Mouse (Mus musculus): ENCODE data around the gene Rtf1. TPM values are rescaled to one million over a fixed set of nuclear protein-coding genes. Genes with fewer than 3 reads are reported as not detected.
A peak's percentile ranks its signal among the peaks of the same experiment; 100 is the strongest.

Rtf1 gene
- polyA plus RNA-seq, 1 experiment = 30.7 TPM

- no peak for TF ChIP-seq POLR2A (IDR thresholded peaks at IDR 0.05; ENCODE audit: borderline replicate concordance, low read depth, low read length)
- no peak for TF ChIP-seq CTCF (IDR thresholded peaks at IDR 0.05; ENCODE audit: low read depth, low read length)
- Histone ChIP-seq H3K4me1 (ENCODE audit: control insufficient read depth, insufficient read depth, low read length) (peaks cover 10% of the 10 kb centered on the region), H3K4me3 (ENCODE audit: insufficient read depth, low read length) (no peak overlapping the region), H3K27ac (ENCODE audit: insufficient read depth, low read depth, low read length) (no peak overlapping the region)
Observed at GRCm38 (mm10) chr2:119744163-119745111, 69.6 kb downstream of the Rtf1 start.

- H3K27ac ChIP-seq (ENCODE audit: insufficient read depth, low read depth, low read length) = no peak overlapping the region
- no peak for TF ChIP-seq CTCF (IDR thresholded peaks at IDR 0.05; ENCODE audit: low read depth, low read length)
- TF ChIP-seq POLR2A (IDR thresholded peaks at IDR 0.05; ENCODE audit: borderline replicate concordance, low read depth, low read length) = no peak
- H3K4me1 ChIP-seq (ENCODE audit: control insufficient read depth, insufficient read depth, low read length) = peaks cover 10% of the 10 kb centered on the region
- H3K4me3 ChIP-seq (ENCODE audit: insufficient read depth, low read length) = no peak overlapping the region
Observed at GRCm38 (mm10) chr2:119745281-119745680, 70.4 kb downstream of the Rtf1 start.

GRCm38 (mm10) chr2:119747554-119747953 lies 72.7 kb downstream of the Rtf1 start:
- H3K4me3 ChIP-seq (ENCODE audit: insufficient read depth, low read length) = no peak overlapping the region
- TF ChIP-seq CTCF (IDR thresholded peaks at IDR 0.05; ENCODE audit: low read depth, low read length) (no peak), POLR2A (IDR thresholded peaks at IDR 0.05; ENCODE audit: borderline replicate concordance, low read depth, low read length) (no peak)
- H3K4me1 ChIP-seq (ENCODE audit: control insufficient read depth, insufficient read depth, low read length) = no peaks in the 10 kb centered on the region
- H3K27ac ChIP-seq (ENCODE audit: insufficient read depth, low read depth, low read length) = no peak overlapping the region

GRCm38 (mm10) chr2:119749260-119749659 lies 74.4 kb downstream of the Rtf1 start:
- Histone ChIP-seq H3K27ac (ENCODE audit: insufficient read depth, low read depth, low read length) (no peak overlapping the region), H3K4me3 (ENCODE audit: insufficient read depth, low read length) (no peak overlapping the region), H3K4me1 (ENCODE audit: control insufficient read depth, insufficient read depth, low read length) (no peaks in the 10 kb centered on the region)
- no peak for TF ChIP-seq CTCF (IDR thresholded peaks at IDR 0.05; ENCODE audit: low read depth, low read length)
- no peak for TF ChIP-seq POLR2A (IDR thresholded peaks at IDR 0.05; ENCODE audit: borderline replicate concordance, low read depth, low read length)

- TF ChIP-seq CTCF (IDR thresholded peaks at IDR 0.05; ENCODE audit: low read depth, low read length) (no peak), POLR2A (IDR thresholded peaks at IDR 0.05; ENCODE audit: borderline replicate concordance, low read depth, low read length) (no peak)
Observed at GRCm38 (mm10) chr2:119757601-119758100, 82.8 kb downstream of the Rtf1 start.

GRCm38 (mm10) chr2:119758101-119758843 lies 83.4 kb downstream of the Rtf1 start:
- H3K4me1 ChIP-seq (ENCODE audit: control insufficient read depth, insufficient read depth, low read length) = no peaks in the 10 kb centered on the region
- TF ChIP-seq POLR2A (IDR thresholded peaks at IDR 0.05; ENCODE audit: borderline replicate concordance, low read depth, low read length) (no peak), CTCF (IDR thresholded peaks at IDR 0.05; ENCODE audit: low read depth, low read length) (no peak)
- H3K4me3 ChIP-seq (ENCODE audit: insufficient read depth, low read length) = peak overlapping the region; percentile 61
- H3K27ac ChIP-seq (ENCODE audit: insufficient read depth, low read depth, low read length) = no peak overlapping the region

More at GRCm38 (mm10) chr2:119757601-119758100, 82.8 kb downstream of the Rtf1 start:
- peak overlapping the region; percentile 61 for H3K4me3 ChIP-seq (ENCODE audit: insufficient read depth, low read length)
- H3K4me1 ChIP-seq (ENCODE audit: control insufficient read depth, insufficient read depth, low read length) = no peaks in the 10 kb centered on the region
- H3K27ac ChIP-seq (ENCODE audit: insufficient read depth, low read depth, low read length) = no peak overlapping the region

GRCm38 (mm10) chr2:119758844-119759835 lies 84.3 kb downstream of the Rtf1 start:
- peak overlapping the region; percentile 61 for H3K4me3 ChIP-seq (ENCODE audit: insufficient read depth, low read length)
- no peaks in the 10 kb centered on the region for H3K4me1 ChIP-seq (ENCODE audit: control insufficient read depth, insufficient read depth, low read length)
- TF ChIP-seq POLR2A (IDR thresholded peaks at IDR 0.05; ENCODE audit: borderline replicate concordance, low read depth, low read length) = no peak
- no peak for TF ChIP-seq CTCF (IDR thresholded peaks at IDR 0.05; ENCODE audit: low read depth, low read length)

GRCm38 (mm10) chr2:119760251-119760650 lies 85.4 kb downstream of the Rtf1 start, which contains the start of gene Ltk:
Gene Ltk, minus strand, starts transcription at chr2:119760431.
- Histone ChIP-seq H3K4me3 (ENCODE audit: insufficient read depth, low read length) (no peak within 1 kb of the TSS), H3K4me1 (ENCODE audit: control insufficient read depth, insufficient read depth, low read length) (peaks cover 3% of the 10 kb centered on the region; the same call in 1 of the 2 replicates), H3K27ac (ENCODE audit: insufficient read depth, low read depth, low read length) (no peak within 1 kb of the TSS)
- TF ChIP-seq CTCF (IDR thresholded peaks at IDR 0.05; ENCODE audit: low read depth, low read length) (no peak), POLR2A (IDR thresholded peaks at IDR 0.05; ENCODE audit: borderline replicate concordance, low read depth, low read length) (no peak)

More at GRCm38 (mm10) chr2:119758844-119759835, 84.3 kb downstream of the Rtf1 start:
- no peak overlapping the region for H3K27ac ChIP-seq (ENCODE audit: insufficient read depth, low read depth, low read length)

All from bone marrow macrophage, adult 2 months (primary cell).